Mouse (Mus musculus) liver, postnatal 0 days (tissue): ENCODE measurements around the gene Ranbp10. TPM values are rescaled to one million over a fixed set of nuclear protein-coding genes. Genes with fewer than 3 reads are reported as not detected.

Experiments
- ATAC-seq: fragments of 200-750 bp; cut with Nextera tagmentation; 2 replicates; pipeline ENCODE4 v1.8.0; 2017; ENCODE audit warnings: mild to moderate bottlenecking, moderate library complexity
- DNase-seq: peaks from one replicate; pipeline ENCODE4 v3.0.0-alpha.2; 2016
- H3K27ac ChIP-seq: fragments of 300-500 bp; sonication (generic); 2 replicates; pipeline ENCODE4 v1.5.1; 2014; ENCODE audit warnings: antibody characterized with exemption, moderate library complexity, mild to moderate bottlenecking, low read depth
- H3K27me3 ChIP-seq: fragments of 300-500 bp; sonication (generic); 2 replicates; pipeline ENCODE4 v1.6.1; 2014; ENCODE audit warnings: low read length, control low read depth, mixed read lengths; ENCODE audit not compliant: insufficient read depth
- H3K36me3 ChIP-seq: fragments of 300-500 bp; sonication (generic); replicated peaks from 2 replicates; pipeline ENCODE4 v1.6.1; 2014; ENCODE audit warnings: mild to moderate bottlenecking, control low read depth, low read length, moderate library complexity, mixed read lengths; ENCODE audit not compliant: insufficient read depth
- H3K4me1 ChIP-seq: fragments of 300-500 bp; sonication (generic); 2 replicates; pipeline ENCODE4 v1.6.1; 2014; ENCODE audit warnings: antibody characterized with exemption, mild to moderate bottlenecking, control low read depth; ENCODE audit not compliant: insufficient read depth
- H3K4me2 ChIP-seq: fragments of 300-500 bp; sonication (generic); 2 replicates; pipeline ENCODE4 v1.6.1; 2014; ENCODE audit warnings: low read depth, mild to moderate bottlenecking, low read length, moderate library complexity, mixed read lengths
- H3K4me3 ChIP-seq: fragments of 300-500 bp; sonication (generic); 2 replicates; pipeline ENCODE4 v1.5.1; 2014; ENCODE audit warnings: low read depth, low read length
- H3K9ac ChIP-seq: fragments of 300-500 bp; sonication (generic); replicated peaks from 2 replicates; pipeline ENCODE4 v1.6.1; 2014; ENCODE audit warnings: mild to moderate bottlenecking, moderate library complexity
- H3K9me3 ChIP-seq: fragments of 300-500 bp; sonication (generic); 2 replicates; pipeline ENCODE4 v1.6.1; 2016; ENCODE audit warnings: mild to moderate bottlenecking, control low read depth, low read length, mixed read lengths
- CTCF ChIP-seq: sonication (generic); IDR thresholded peaks from 2 replicates; pipeline ENCODE4 v1.5.1; 2016; ENCODE audit warnings: antibody characterized with exemption, low read depth
- EP300 ChIP-seq: IDR thresholded peaks from 2 replicates; pipeline ENCODE4 v1.6.1; 2016; ENCODE audit warnings: antibody characterized with exemption, low read depth, mild to moderate bottlenecking
- WGBS: fragments of 180-500 bp; shearing (Covaris S2); extraction: QIAGEN DNeasy Blood & Tissue Kit; methylation state at CpG from one replicate; pipeline ENCODE4 v1.1.7; 2014; ENCODE audit not compliant: insufficient replicate concordance; 5-methylcytosine and 5-hydroxymethylcytosine counted together
- polyA plus RNA-seq: library from polyadenylated mRNA; unstranded; fragments of >200 nt; fragmentation: Nextera tagmentation; extraction: Ambion mirVana; gene quantifications from 2 replicates; pipeline ENCODE4 v1.2.1, GENCODE M21; 2015

The Ranbp10 gene
- polyA plus RNA-seq, 1 experiment from 2014 or later, result 20.9 TPM

GRCm38 (mm10) chr8:105853178-105853577, 26.0 kb upstream of the Ranbp10 start, which contains the start of gene Cenpt:
Gene Cenpt, minus strand, starts transcription at chr8:105853278.
- H3K4me2 ChIP-seq, result peak within 1 kb of the TSS; percentile 96; the same call in 1 of the 2 replicates
- no peak within 1 kb of the TSS for H3K9ac ChIP-seq
- WGBS, result 81% methylated on average over 3 of the region's 3 CpGs
- TF ChIP-seq EP300, result no peak
- TF ChIP-seq CTCF, result no peak
- ATAC-seq (no peak), DNase-seq (no peak)
- no peaks in the 10 kb centered on the region for H3K27me3 ChIP-seq
- H3K36me3 ChIP-seq, result peaks cover 10% of the 10 kb centered on the region
- no peak within 1 kb of the TSS for H3K27ac ChIP-seq
- H3K4me3 ChIP-seq, result peak within 1 kb of the TSS; percentile 92
- H3K4me1 ChIP-seq, result peaks cover 32% of the 10 kb centered on the region
- H3K9me3 ChIP-seq, result no peaks in the 10 kb centered on the region

DNA sequence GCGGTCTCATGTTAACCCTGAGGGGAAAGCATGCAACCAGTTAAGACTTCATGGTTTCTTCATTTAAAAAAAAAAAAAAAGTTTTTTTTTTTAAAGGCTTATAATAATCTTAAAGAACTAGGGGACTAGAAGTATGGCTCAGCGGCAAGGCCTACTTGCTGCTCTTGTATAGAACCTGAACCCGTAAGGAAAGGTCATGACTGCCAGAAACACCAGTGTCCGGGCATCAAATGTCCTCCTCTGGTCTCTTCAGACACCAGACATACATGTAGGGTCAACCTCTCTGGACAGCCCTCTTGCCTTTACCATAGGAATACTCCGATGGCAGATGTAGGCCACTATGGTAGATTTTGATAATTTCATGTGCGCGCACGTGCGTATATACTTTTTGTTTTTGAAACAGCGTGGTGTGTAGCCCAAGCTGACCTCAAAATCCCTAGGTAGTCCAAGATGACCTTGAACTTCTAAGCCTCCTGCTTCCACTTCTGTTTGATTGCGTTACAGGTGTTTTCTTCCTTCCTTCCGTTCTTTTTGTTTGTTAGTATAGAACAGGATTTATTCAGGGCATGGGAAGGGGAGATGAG, 25.1 kb upstream of the Ranbp10 start:
- WGBS, result 74% methylated on average over 12 of the region's 12 CpGs
- ATAC-seq, result no peak
- no peak overlapping the region for H3K27ac ChIP-seq
- H3K4me2 ChIP-seq, result peak overlapping the region; percentile 96
- H3K9me3 ChIP-seq, result no peaks in the 10 kb centered on the region
- H3K27me3 ChIP-seq, result no peaks in the 10 kb centered on the region
- H3K4me1 ChIP-seq, result peaks cover 24% of the 10 kb centered on the region
- no peak for TF ChIP-seq CTCF
- no peak for TF ChIP-seq EP300
- H3K36me3 ChIP-seq, result peaks cover 15% of the 10 kb centered on the region
- H3K9ac ChIP-seq, result peak overlapping the region; percentile 90; the same call in 1 of the 2 replicates
- H3K4me3 ChIP-seq, result peak overlapping the region; percentile 92
- no peak for DNase-seq

DNA sequence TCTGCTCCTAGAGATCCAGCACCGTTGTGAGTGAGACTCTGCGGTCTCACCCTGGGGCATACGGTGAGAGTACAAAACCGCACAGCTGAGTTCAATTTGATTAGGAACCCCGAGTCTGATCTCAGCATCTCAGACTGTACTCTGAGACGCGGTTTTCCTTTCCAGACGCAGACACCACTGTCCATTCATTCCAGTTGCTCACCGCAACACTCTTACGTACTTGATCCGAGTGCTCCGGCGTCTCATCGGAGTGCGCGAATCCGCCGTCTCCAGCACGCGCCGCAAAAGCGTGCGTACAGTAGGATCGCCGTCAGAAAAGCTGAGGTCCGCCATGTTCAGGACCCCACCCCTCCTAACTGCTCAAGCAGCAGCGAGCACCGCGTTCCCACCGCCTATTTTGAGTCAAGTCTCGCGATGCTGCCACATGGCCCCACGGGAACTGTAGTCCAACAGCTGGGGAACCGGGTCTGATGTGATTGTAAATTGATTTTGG, 24.5 kb upstream of the Ranbp10 start:
- peak; percentile 91 for DNase-seq
- Histone ChIP-seq H3K9ac (peak overlapping the region; percentile 90), H3K36me3 (peaks cover 20% of the 10 kb centered on the region), H3K4me3 (peak overlapping the region; percentile 92), H3K9me3 (no peaks in the 10 kb centered on the region), H3K27ac (peak overlapping the region; percentile 88), H3K4me1 (peaks cover 19% of the 10 kb centered on the region), H3K27me3 (no peaks in the 10 kb centered on the region), H3K4me2 (peak overlapping the region; percentile 96)
- TF ChIP-seq CTCF, result no peak
- TF ChIP-seq EP300, result peak; percentile 66
- peak; percentile 72 for ATAC-seq
- under 1% methylated on average over 34 of the region's 34 CpGs for WGBS

DNA sequence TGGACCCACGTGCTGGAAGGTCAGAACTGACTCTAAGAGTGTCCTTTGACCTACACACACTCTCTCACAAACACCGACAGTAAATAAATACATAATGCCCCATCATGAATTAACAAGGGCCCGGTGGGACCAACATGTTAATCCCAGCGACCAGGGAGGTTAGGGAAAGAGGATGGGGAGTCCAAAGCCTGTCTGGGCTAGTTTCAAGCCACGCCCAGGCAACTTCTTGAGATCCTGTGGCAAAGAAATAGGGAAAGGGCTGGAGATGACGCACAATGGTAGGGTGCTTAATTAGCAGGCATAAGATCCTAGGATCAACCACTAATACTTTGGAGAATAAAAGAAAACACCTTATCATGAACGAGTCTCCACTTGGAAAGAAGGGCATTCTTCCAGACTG, 23.5 kb upstream of the Ranbp10 start:
- H3K4me2 ChIP-seq, result peak overlapping the region; percentile 65

DNA sequence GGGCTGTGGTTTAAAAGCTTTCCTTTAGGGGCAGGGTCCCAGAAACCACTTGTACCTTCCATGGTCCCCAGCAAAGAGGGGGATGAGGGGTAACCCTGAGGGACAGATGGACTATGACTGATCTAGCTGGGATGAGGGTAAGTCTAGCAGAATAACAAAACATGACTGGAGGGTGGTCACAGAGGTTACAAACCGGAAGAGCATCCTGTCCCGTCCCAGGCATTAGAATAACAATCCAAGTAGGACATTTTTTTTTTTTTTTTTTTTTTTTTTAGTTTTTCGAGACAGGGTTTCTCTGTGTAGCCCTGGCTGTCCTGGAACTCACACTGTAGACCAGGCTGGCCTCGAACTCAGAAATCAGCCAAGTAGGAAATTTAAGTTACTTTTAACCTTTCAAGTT, 22.9 kb upstream of the Ranbp10 start:
- no peaks in the 10 kb centered on the region for H3K27me3 ChIP-seq
- no peak for DNase-seq
- H3K4me2 ChIP-seq, result peak overlapping the region; percentile 65; the same call in 1 of the 2 replicates
- no peak overlapping the region for H3K9ac ChIP-seq
- H3K36me3 ChIP-seq, result peaks cover 34% of the 10 kb centered on the region
- WGBS, result 86% methylated on average over 4 of the region's 4 CpGs
- TF ChIP-seq EP300 (no peak), CTCF (no peak)
- ATAC-seq, result no peak
- no peaks in the 10 kb centered on the region for H3K9me3 ChIP-seq
- H3K4me3 ChIP-seq, result no peak overlapping the region
- H3K27ac ChIP-seq, result no peak overlapping the region
- peaks cover 9% of the 10 kb centered on the region for H3K4me1 ChIP-seq

More for the DNA sequence above, 23.5 kb upstream of the Ranbp10 start:
- Histone ChIP-seq H3K27ac (no peak overlapping the region), H3K9ac (no peak overlapping the region), H3K9me3 (no peaks in the 10 kb centered on the region), H3K27me3 (no peaks in the 10 kb centered on the region), H3K4me3 (peak overlapping the region; percentile 31), H3K36me3 (peaks cover 30% of the 10 kb centered on the region), H3K4me1 (peaks cover 9% of the 10 kb centered on the region)
- ATAC-seq, result no peak
- WGBS, result 65% methylated on average over 7 of the region's 7 CpGs
- TF ChIP-seq EP300 (no peak), CTCF (no peak)
- no peak for DNase-seq

DNA sequence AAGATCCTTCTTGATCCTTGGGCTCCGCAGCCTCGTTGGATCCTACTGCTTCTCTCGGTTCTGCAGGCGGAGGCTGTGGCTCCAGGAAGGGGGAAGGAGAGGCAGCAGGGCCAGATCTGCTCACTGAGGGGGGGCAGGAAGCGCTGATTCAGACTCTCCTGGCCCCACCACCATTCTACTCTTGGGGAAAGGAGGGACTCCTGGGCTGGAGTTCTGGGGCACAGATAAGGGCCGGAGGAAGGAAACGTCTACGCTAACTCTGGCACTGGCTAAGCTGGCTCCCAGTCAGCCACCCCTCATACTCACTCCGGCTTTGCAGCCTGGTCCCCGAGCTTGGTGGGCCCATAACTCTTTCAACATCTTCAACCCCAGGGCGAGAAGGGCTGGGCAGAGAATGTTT, 19.5 kb upstream of the Ranbp10 start:
- DNase-seq (no peak), ATAC-seq (no peak; the same call in 1 of the 2 replicates)
- TF ChIP-seq EP300 (no peak), CTCF (no peak)
- Histone ChIP-seq H3K4me2 (no peak overlapping the region), H3K36me3 (peaks cover 49% of the 10 kb centered on the region), H3K4me1 (peaks cover 7% of the 10 kb centered on the region), H3K9ac (no peak overlapping the region), H3K9me3 (no peaks in the 10 kb centered on the region), H3K4me3 (no peak overlapping the region), H3K27me3 (no peaks in the 10 kb centered on the region), H3K27ac (no peak overlapping the region)
- WGBS, result 56% methylated on average over 11 of the region's 11 CpGs
